Mouse (Mus musculus) neural tube, embryonic 11.5 days (tissue): ENCODE measurements around the gene Rabl2. TPM values are rescaled to one million over a fixed set of nuclear protein-coding genes. Genes with fewer than 3 reads are reported as not detected.
A peak's percentile ranks its signal among the peaks of the same experiment; 100 is the strongest.

ENCODE experiments used
- ATAC-seq: fragments of 200-750 bp; cut with Nextera tagmentation; 2 replicates; pipeline ENCODE4 v1.8.0; 2017; ENCODE audit warnings: moderate number of reproducible peaks, mild to moderate bottlenecking, moderate TSS enrichment, moderate library complexity; ENCODE audit not compliant: insufficient read depth, low FRiP score, low TSS enrichment
- DNase-seq: peaks from one replicate; pipeline ENCODE4 v3.0.0-alpha.2; 2015; ENCODE audit warnings: low spot score
- H3K27ac ChIP-seq: fragments of 300-500 bp; sonication (generic); 2 replicates; pipeline ENCODE4 v1.5.1; 2014; ENCODE audit warnings: low read depth, mild to moderate bottlenecking, low read length
- H3K27me3 ChIP-seq: fragments of 300-500 bp; sonication (generic); 2 replicates; pipeline ENCODE4 v1.6.1; 2014; ENCODE audit warnings: mild to moderate bottlenecking, low read length, mixed read lengths; ENCODE audit not compliant: control insufficient read depth, insufficient read depth
- H3K36me3 ChIP-seq: fragments of 300-500 bp; sonication (generic); 2 replicates; pipeline ENCODE4 v1.6.1; 2014; ENCODE audit warnings: mild to moderate bottlenecking, low read length, moderate library complexity, mixed read lengths; ENCODE audit not compliant: control insufficient read depth, insufficient read depth
- H3K4me1 ChIP-seq: fragments of 300-500 bp; sonication (generic); 2 replicates; pipeline ENCODE4 v1.6.1; 2014; ENCODE audit warnings: low read length, mixed read lengths; ENCODE audit not compliant: control insufficient read depth, insufficient read depth
- H3K4me2 ChIP-seq: fragments of 300-500 bp; sonication (generic); 2 replicates; pipeline ENCODE4 v1.6.1; 2014; ENCODE audit warnings: low read depth, mild to moderate bottlenecking, moderate library complexity
- H3K4me3 ChIP-seq: fragments of 300-500 bp; sonication (generic); 2 replicates; pipeline ENCODE4 v1.5.1; 2014; ENCODE audit warnings: low read depth, low read length
- H3K9ac ChIP-seq: fragments of 300-500 bp; sonication (generic); 2 replicates; pipeline ENCODE4 v1.6.1; 2014; ENCODE audit warnings: mild to moderate bottlenecking, low read length
- H3K9me3 ChIP-seq: fragments of 300-500 bp; sonication (generic); 2 replicates; pipeline ENCODE4 v1.6.1; 2016; ENCODE audit warnings: low read length; ENCODE audit not compliant: control insufficient read depth
- WGBS: fragments of 180-500 bp; shearing (Covaris S2); extraction: QIAGEN DNeasy Blood & Tissue Kit; methylation state at CpG from one replicate; pipeline ENCODE4 v1.1.7; 2014; 5-methylcytosine and 5-hydroxymethylcytosine counted together
- polyA plus RNA-seq: library from polyadenylated mRNA; unstranded; fragments of >200 nt; fragmentation: Nextera tagmentation; extraction: Ambion mirVana; gene quantifications from 2 replicates; pipeline ENCODE4 v1.2.1, GENCODE M21; 2014

Gene Rabl2
- polyA plus RNA-seq, 1 experiment from 2014 or later, result 104 TPM

- Histone ChIP-seq H3K4me1 (no peaks in the 10 kb centered on the region; the same call in 1 of the 2 replicates), H3K9me3 (no peaks in the 10 kb centered on the region), H3K9ac (peak overlapping the region; percentile 67), H3K4me2 (peak overlapping the region; percentile 71), H3K36me3 (no peaks in the 10 kb centered on the region), H3K4me3 (peak overlapping the region; percentile 58), H3K27ac (peak overlapping the region; percentile 75), H3K27me3 (no peaks in the 10 kb centered on the region)
- no peak for DNase-seq
- ATAC-seq, result no peak; the same call in 1 of the 2 replicates
- WGBS, result 4% methylated on average over 30 of the region's 30 CpGs
These were observed 406 bp downstream of the Rabl2 start for GRCm38 (mm10) chr15:89591317-89591716.

GRCm38 (mm10) chr15:89589146-89589545 lies 2.6 kb downstream of the Rabl2 start:
- no peaks in the 10 kb centered on the region for H3K27me3 ChIP-seq
- 0 out of 2 replicates have a peak, but pooled peaks cover 2% of the 10 kb centered on the region for H3K36me3 ChIP-seq
- no peak overlapping the region for H3K9ac ChIP-seq
- no peaks in the 10 kb centered on the region for H3K9me3 ChIP-seq
- no peaks in the 10 kb centered on the region; the same call in 1 of the 2 replicates for H3K4me1 ChIP-seq
- no peak overlapping the region for H3K4me2 ChIP-seq
- no peak for DNase-seq
- H3K27ac ChIP-seq, result no peak overlapping the region
- 89% methylated on average over 5 of the region's 5 CpGs for WGBS
- no peak for ATAC-seq
- H3K4me3 ChIP-seq, result no peak overlapping the region

GRCm38 (mm10) chr15:89585631-89586030 lies 6.1 kb downstream of the Rabl2 start:
- Histone ChIP-seq H3K4me1 (no peaks in the 10 kb centered on the region; the same call in 1 of the 2 replicates), H3K27me3 (no peaks in the 10 kb centered on the region), H3K9ac (no peak overlapping the region), H3K27ac (no peak overlapping the region), H3K9me3 (no peaks in the 10 kb centered on the region), H3K4me2 (no peak overlapping the region), H3K36me3 (peaks cover 5% of the 10 kb centered on the region), H3K4me3 (no peak overlapping the region)
- DNase-seq (no peak), ATAC-seq (no peak)
- 90% methylated on average over 11 of the region's 11 CpGs for WGBS

GRCm38 (mm10) chr15:89585101-89585500 lies 6.6 kb downstream of the Rabl2 start:
- Histone ChIP-seq H3K36me3 (peaks cover 5% of the 10 kb centered on the region), H3K27ac (no peak overlapping the region), H3K4me1 (no peaks in the 10 kb centered on the region), H3K9ac (no peak overlapping the region), H3K4me2 (no peak overlapping the region), H3K27me3 (no peaks in the 10 kb centered on the region), H3K4me3 (no peak overlapping the region), H3K9me3 (no peaks in the 10 kb centered on the region)
- 89% methylated on average over 5 of the region's 5 CpGs for WGBS
- DNase-seq, result no peak
- ATAC-seq, result no peak

- H3K36me3 ChIP-seq, result peaks cover 5% of the 10 kb centered on the region
- ATAC-seq (no peak), DNase-seq (no peak)
- H3K4me1 ChIP-seq, result no peaks in the 10 kb centered on the region
- no peak overlapping the region for H3K4me3 ChIP-seq
- 91% methylated on average over 7 of the region's 7 CpGs for WGBS
- no peak overlapping the region for H3K4me2 ChIP-seq
- no peaks in the 10 kb centered on the region for H3K27me3 ChIP-seq
- H3K9ac ChIP-seq, result no peak overlapping the region
- H3K9me3 ChIP-seq, result no peaks in the 10 kb centered on the region
- H3K27ac ChIP-seq, result no peak overlapping the region
These were observed 9.2 kb downstream of the Rabl2 start for GRCm38 (mm10) chr15:89582494-89582893.

- WGBS, result 85% methylated on average over 8 of the region's 8 CpGs
- no peaks in the 10 kb centered on the region for H3K9me3 ChIP-seq
- no peaks in the 10 kb centered on the region for H3K27me3 ChIP-seq
- no peak overlapping the region for H3K4me2 ChIP-seq
- no peaks in the 10 kb centered on the region for H3K4me1 ChIP-seq
- H3K27ac ChIP-seq, result no peak overlapping the region
- ATAC-seq (no peak), DNase-seq (no peak)
- H3K4me3 ChIP-seq, result no peak overlapping the region
- no peak overlapping the region for H3K9ac ChIP-seq
- H3K36me3 ChIP-seq, result no peaks in the 10 kb centered on the region
These were observed 19.6 kb downstream of the Rabl2 start for GRCm38 (mm10) chr15:89572147-89572546.

- 91% methylated on average over 6 of the region's 6 CpGs for WGBS
- Histone ChIP-seq H3K4me3 (no peak within 1 kb of the TSS), H3K27ac (no peak within 1 kb of the TSS), H3K4me2 (no peak within 1 kb of the TSS), H3K9ac (no peak within 1 kb of the TSS), H3K27me3 (no peaks in the 10 kb centered on the region), H3K9me3 (no peaks in the 10 kb centered on the region), H3K36me3 (no peaks in the 10 kb centered on the region), H3K4me1 (no peaks in the 10 kb centered on the region)
- DNase-seq (no peak), ATAC-seq (no peak)
These were observed 23.6 kb downstream of the Rabl2 start, which contains the start of gene Acr for GRCm38 (mm10) chr15:89568114-89568513. Gene Acr (plus strand): TSS chr15:89568326.

GRCm38 (mm10) chr15:89559202-89559731 lies 32.5 kb downstream of the Rabl2 start:
- H3K4me2 ChIP-seq, result no peak overlapping the region
- H3K27ac ChIP-seq, result no peak overlapping the region

GRCm38 (mm10) chr15:89557996-89558390 lies 33.7 kb downstream of the Rabl2 start:
- ATAC-seq (peak; percentile 11; the same call in 1 of the 2 replicates), DNase-seq (no peak)
- H3K27me3 ChIP-seq, result peaks cover 36% of the 10 kb centered on the region
- H3K9ac ChIP-seq, result no peak overlapping the region
- H3K4me3 ChIP-seq, result peak overlapping the region; percentile 25
- 5% methylated on average over 34 of the region's 34 CpGs for WGBS
- peaks cover 7% of the 10 kb centered on the region for H3K4me1 ChIP-seq
- H3K9me3 ChIP-seq, result no peaks in the 10 kb centered on the region
- H3K36me3 ChIP-seq, result no peaks in the 10 kb centered on the region
- peak overlapping the region; percentile 35 for H3K4me2 ChIP-seq
- no peak overlapping the region for H3K27ac ChIP-seq

More at GRCm38 (mm10) chr15:89559202-89559731, 32.5 kb downstream of the Rabl2 start:
- DNase-seq (no peak), ATAC-seq (no peak)
- H3K4me1 ChIP-seq, result peaks cover 7% of the 10 kb centered on the region
- no peaks in the 10 kb centered on the region for H3K9me3 ChIP-seq
- H3K4me3 ChIP-seq, result no peak overlapping the region
- H3K9ac ChIP-seq, result no peak overlapping the region
- peaks cover 36% of the 10 kb centered on the region for H3K27me3 ChIP-seq
- 34% methylated on average over 10 of the region's 10 CpGs for WGBS
- no peaks in the 10 kb centered on the region for H3K36me3 ChIP-seq
